Mouse (Mus musculus) left cerebral cortex, postnatal 10 days (tissue): Measurements from ENCODE around the gene Agpat1. TPM values are rescaled to one million over a fixed set of nuclear protein-coding genes. Genes with fewer than 3 reads are reported as not detected.
A peak's percentile ranks its signal among the peaks of the same experiment; 100 is the strongest.

Experiments used
- DNase-seq, 2 experiments: peaks; one replicate each; pipeline ENCODE4 v3.0.0; 2021 to 2022; ENCODE audit warnings: low spot score in 2 of 2, mixed read lengths in 1 of 2; ENCODE audit errors: extremely low spot score in 1 of 2
- intact Hi-C: fragments of 180-260 bp; cut with DNase I; formaldehyde crosslinking; loops from one replicate; pipeline ENCODE4 v1.15.1; 2025
- total RNA-seq, 2 experiments: library from RNA; stranded (reverse); gene quantifications; 2 replicates each; pipeline ENCODE4 v1.2.3; 2021

Gene Agpat1
- total RNA-seq, 2 experiments from 2014 or later: 180 to 182 TPM

DNA sequence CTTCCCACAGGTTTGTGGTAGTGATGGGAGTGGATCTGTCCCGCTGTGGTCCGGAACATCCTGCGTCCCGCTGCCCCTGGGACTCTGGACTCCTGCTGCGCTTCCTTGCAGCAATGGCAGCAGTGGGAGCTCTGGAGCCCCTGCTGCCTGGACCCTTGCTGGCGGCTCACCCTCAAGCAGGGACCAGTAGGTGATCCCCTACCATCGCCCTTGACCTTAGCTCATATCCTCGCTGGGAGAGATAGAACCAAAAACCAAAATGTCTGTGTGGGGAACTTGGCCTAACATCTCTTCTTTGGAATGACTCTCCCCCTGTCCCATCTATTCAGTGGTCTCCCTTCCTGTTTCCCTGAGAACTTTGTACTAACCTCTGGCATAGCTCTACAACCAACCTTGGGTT, 20.2 kb upstream of the Agpat1 start:
- intact Hi-C loops: no loop called here
- DNase-seq: peak in 1 of 2 experiments; percentile 50

DNA sequence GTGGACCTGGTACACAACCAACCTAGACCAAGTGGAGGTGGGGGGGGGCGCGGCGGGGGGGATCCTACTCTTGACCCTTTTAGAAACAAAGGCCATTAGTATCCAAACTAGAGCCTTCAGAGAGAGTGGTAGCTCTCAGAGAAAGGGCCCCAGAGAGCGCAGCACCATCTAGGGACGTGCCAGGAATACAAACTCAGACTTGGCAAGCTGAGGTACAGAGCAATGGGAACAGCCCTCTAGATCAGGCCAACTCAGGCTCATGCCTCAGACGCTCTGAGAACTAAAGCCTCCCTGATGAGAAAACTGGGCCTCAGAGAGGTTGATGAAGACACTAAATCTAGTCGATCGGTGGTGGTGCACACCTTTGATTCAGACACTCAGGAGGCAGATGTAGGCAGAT, 18.9 kb upstream of the Agpat1 start:
- DNase-seq: no peak
- intact Hi-C loops: no loop called here

DNA sequence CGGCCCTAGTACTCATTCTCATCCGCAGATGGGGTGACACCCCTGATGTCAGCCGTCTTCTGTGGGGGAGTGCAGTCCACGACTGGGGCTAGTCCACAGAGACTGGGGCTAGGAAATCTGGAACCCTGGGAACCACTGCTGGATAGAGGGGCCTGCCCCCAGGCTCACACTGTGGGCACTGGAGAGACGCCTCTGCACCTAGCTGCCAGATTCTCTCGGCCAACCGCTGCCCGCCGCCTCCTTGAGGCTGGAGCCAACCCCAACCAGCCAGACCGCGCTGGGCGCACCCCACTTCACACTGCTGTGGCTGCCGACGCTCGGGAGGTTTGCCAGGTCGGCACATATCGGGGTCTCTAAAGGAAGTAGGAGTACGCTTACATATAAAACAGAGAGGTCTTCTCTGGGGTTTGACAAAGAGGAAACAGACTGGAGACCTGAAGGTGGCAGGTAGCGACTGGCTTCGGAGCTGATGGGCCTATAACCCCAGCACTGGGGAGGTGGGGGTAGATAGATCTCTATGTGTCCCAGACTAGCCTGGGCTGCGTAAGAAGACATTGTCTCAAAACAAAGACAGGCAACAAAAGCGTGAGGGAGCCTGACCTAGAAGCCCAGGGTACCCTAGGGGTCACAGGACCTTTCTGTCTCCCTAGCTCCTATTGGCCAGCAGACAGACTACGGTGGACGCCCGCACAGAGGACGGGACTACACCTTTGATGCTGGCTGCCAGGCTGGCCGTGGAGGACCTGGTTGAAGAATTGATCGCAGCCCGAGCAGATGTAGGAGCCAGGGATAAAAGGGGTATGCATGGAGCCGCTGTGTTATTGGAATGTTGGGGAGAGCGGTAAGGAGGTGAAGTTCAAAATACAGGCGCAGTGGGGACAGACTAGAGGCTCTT, 17.9 kb upstream of the Agpat1 start:
- DNase-seq: peak in 1 of 2 experiments; percentile 63
- intact Hi-C loops: no loop called here

DNA sequence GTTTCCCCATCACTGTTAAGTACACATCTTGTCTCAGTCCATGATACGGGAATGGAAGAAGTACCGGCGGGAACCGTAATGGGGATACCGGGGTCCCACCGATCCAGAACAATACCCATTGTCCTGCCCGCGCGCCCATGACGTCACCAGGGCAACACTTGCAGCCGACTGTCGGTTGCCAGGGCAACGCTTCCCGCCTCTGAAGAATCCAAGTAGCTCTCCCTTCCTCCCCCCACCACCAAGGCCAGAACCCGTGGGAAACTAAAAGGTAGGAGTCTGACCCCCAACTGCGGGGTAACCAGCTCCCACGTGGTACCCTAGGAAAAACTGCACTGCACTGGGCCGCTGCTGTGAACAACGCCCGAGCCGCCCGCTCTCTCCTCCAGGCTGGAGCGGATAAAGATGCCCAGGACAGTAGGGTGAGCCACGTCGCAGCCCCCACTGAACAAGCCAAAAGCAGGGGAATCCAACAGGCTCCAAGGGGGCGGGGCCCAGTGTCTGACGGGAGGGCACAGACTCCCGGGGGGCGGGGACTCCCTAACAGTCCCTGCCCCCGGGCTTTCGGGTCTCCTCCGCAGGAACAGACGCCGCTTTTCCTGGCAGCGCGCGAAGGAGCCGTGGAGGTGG, 17.2 kb upstream of the Agpat1 start:
- peak; percentile 86 to 95 for DNase-seq
- intact Hi-C loops: no loop called here

DNA sequence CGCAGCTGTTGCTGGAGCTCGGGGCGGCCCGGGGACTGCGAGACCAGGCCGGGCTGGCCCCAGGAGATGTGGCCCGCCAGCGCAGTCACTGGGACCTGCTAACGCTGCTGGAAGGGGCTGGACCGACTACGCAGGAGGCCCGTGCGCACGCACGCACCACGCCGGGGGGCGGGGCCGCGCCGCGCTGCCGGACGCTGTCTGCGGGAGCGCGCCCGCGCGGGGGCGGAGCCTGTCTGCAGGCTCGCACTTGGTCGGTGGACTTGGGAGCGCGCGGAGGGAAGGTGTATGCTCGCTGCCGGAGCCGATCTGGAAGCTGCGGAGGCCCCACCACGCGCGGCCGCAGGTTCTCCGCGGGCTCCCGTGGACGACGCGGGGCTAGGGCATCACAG, 16.6 kb upstream of the Agpat1 start:
- DNase-seq: peak; percentile 94 to 99
- intact Hi-C loops: no loop called here

DNA sequence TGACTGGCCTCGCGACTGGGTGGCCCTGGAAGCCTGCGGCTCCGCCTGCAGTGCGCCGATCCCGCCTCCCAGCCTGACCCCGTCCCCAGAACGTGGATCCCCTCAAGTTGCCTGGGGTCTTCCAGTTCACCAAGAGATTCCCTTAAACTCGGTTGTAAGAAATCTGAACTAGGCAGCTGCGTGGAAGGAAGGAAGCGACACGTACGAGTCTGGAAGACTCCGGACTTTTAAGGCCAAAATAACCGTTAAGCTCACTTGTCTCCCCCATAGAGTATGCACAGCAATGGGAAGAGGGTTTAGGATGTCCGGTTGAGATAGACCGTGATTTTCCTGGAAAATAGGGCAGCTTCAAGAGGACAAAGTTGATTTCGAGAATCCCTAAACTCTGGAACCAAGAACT, 16.2 kb upstream of the Agpat1 start:
- intact Hi-C loops: no loop called here
- DNase-seq: no peak

DNA sequence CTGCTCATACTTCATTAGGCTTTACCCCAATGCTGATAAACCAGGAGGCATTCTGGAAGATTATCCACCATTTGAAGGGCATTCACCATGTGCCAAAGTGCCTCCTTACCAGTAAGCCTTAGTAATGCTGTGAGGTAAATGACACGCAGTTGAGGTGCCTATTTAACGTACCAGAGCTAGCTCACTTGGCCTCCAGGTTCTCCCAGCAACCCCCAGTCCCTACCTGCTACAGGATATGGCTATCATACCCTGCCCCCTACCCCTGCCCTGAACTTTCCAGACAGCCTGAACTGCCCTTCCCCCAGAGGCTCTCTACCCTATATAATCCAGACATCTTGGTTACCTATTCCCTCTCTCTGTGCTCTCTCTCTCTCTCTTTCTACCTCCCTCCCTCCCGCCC, 15.3 kb upstream of the Agpat1 start:
- intact Hi-C loops: no loop called here
- no peak for DNase-seq

DNA sequence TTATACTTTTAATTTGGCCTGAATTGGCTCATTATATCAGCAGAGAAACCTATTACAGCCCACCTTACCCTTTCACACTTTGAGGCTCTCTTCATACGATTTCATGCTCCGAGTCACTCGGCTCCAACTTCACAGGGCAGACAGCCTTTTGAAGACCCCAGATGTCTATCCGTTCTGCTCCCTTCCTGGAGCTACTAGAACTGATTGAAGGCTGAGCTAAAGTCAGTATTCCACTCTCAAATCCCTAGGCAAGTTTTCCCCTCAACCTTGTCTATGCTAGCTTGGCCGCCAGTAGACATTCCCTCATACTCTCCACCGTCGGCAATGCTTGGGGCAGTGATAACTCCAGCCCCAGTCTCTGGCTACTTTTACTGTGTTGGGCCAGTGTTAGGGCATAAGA, 14.9 kb upstream of the Agpat1 start:
- DNase-seq: no peak
- intact Hi-C loops: no loop called here

DNA sequence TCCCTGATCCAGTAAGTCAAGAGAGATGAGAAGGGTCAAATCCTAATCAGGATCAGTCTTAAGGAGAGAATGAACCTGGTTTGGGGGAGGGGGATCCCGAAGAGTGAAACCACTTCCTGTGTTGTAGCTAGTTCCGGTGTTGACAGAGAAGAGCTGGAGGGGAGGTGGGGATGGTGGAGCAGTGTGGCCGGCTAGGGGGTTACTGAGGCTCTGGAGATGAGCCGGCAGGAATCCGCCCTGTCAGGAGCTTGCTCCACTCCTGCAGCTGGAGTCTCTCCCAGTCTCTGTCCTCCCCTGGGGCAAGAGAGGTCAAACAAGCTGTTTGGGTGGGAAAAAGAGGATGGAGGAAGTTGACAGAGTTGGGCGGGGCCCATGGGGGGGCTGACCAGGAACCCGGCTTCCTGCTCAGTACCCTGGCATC, 14.4 kb upstream of the Agpat1 start, which contains the start of gene Gpsm3:
TSS of gene Gpsm3 (plus strand) at position 126 of the 421 bp plus-strand sequence.
- intact Hi-C loops: no loop called here
- peak in 1 of 2 experiments; percentile 83 for DNase-seq

DNA sequence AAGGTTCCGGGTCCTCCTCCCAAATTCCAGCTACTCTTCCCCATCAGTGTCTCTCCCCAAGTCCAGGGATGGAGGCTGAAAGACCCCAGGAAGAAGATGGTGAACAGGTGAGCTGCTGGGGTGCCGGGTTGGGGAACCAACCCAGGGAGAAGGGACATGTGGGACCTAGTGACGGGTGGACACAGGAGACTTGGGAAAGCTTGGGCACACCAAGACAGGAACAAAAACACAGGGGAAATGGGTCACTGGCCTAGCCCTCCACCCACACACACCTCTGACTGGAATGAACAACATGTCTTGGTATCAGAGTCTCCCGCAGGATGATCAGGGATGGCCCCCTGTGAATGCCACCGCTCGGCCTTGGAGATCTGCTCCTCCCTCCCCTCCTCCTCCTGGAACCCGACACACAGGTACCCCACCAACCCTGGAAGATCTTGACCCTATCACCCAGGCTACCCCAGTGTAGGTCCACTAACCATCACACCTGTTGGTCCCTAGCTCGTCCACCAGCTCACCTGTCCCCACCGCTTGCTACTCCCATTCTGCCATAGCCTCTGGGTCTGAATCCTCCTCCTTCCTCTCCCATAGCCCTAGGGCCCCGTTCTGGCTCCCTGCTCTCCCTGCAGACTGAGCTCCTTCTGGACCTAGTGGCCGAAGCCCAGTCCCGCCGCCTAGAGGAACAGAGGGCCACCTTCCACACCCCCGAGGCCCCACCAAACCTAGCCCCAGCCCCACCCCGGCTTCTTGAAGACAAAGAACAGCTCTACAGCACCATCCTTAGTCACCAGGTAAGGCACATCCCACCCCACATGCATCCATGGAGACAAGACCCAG, 13.7 kb upstream of the Agpat1 start:
- peak in 1 of 2 experiments; percentile 46 for DNase-seq
- intact Hi-C loops: no loop called here

DNA sequence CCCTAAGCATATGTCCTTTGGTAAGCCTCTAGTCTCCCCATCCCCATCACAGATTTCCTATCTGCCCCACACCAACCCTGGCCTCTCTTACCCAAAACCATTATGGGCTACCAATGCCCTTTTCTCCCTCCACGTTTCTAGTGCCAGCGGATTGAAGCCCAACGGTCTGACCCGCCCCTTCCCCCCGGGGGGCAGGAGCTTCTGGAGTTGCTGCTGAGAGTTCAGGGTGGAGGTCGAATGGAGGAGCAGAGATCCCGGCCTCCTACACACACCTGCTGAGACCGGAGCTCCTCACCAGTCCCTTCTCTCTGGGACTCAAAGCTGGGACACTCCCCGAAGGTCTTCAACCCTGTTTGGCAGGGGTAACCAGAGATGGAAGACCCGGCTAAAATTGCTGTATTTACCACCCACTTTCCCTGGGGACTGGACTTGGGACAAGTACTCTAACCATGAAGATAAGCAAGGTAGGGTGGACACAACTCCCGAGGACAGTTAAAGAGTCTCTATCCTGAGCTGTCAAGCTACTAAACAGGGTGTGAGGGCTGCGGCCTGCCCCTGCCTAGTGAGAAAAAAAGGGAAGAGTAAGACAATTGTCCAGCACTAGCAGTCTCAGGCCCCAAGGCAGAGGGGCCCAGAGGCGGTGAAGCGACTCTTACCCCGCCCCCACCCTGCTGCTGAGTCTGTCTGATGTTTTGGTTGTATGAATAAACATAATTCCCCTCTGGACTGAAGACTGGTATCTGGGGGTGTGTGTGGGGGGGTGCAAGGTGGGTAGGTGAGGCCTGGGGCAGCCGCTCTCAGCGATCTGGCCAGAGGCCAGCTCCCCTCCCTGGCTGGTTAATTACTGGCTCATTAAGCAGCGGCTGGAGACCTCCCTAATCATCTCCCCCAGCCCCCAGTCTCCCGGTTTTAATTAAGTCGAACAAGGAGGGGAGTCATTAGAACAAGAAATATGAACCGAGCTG, 12.8 kb upstream of the Agpat1 start, which contains the start of gene Pbx2:
TSS of gene Pbx2 (plus strand) at position 238 of the 965 bp plus-strand sequence.
- DNase-seq: peak in 1 of 2 experiments; percentile 61
- intact Hi-C loops: no loop called here

DNA sequence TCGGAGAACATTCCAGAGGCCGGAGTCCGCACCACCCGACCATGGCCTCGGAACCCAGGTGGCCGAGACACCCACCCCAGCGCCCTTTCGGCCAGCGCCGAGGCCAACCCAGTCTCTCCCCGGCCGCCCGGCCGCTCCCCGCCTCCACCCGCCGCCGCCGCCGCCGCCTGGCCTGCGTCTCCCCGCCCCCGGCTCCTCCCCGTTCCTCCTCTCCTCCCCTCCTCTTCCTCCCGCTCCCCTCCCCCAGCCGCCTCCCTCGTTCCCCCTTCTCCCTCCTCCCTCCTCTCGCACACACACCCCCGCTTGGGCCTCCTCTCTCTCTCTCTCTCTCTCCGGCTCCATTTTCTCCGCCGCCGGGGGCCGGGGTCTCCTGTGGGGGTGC, 12.1 kb upstream of the Agpat1 start:
- DNase-seq: peak; percentile 79 to 97
- intact Hi-C loops: no loop called here

DNA sequence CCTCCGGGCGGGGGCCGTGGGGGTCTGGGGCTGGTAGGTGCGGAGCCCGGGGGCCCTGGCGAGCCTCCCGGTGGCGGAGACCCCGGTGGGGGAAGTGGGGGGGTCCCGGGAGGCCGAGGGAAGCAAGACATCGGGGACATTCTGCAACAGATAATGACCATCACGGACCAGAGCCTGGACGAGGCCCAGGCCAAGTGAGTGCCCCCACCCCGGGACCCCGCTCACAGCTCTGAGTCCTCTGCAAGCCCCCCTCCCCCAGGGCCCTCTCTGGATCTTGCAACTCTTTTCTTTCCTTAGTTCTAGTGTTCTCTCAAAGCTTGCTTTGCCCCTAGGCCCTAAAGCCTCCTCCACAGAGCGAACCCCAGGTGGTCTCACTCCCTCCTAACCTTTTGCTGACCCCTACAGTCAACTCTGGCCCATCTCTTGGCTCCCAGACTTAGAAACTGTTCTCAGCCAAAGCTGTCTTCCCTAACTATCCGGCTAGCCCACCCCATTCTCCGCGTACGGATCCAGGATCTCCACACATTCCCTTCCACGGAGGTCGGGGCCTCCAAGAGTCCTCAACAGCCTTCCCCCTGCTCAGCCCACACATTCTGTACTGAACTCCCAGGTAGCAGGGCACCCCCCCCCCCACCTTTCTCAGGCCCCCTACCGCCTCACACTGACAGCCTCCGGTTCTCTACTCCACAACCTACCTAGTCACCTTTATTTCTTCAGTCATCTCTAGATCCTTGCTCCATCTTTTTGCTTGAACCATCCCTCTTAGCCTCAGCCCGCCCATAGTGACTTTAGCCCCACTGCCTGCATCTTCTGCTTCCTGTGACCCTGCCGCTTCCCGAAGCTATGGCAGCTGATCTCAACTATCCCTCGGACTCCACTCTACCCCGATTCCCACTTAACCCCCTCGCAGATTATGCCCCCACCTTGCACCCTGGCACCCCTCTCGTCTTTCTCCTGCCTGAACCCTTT, 11.2 kb upstream of the Agpat1 start:
- intact Hi-C loops: no loop called here
- peak in 1 of 2 experiments; percentile 51 for DNase-seq

DNA sequence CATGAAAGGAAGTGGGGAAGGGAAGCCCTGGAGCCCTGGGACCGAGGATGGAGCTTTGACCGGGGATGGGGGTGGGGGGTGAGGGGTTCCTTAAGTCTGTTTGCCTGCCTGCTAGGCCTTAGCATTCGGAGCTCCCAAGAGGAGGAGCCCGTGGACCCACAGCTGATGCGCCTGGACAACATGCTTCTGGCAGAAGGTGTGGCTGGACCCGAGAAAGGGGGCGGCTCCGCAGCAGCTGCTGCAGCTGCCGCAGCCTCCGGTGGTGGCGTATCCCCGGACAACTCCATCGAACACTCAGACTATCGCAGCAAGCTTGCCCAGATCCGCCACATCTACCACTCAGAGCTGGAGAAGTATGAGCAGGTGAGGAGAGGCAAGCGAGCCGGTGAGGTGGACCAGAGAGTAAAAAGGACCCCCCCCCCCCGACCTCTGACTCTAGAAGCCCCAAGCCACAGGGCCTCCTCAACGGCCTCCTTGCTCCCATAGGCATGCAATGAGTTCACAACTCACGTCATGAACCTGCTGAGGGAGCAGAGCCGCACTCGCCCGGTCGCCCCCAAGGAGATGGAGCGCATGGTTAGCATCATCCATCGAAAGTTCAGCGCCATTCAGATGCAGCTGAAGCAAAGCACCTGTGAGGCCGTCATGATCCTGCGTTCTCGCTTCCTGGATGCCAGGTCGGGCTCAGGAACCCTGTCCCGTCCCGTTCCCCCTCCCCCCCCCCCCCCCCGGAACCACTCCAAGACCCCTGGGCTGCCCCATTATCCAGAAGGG, 10.1 kb upstream of the Agpat1 start:
- intact Hi-C loops: no loop called here
- DNase-seq: peak in 1 of 2 experiments; percentile 64

DNA sequence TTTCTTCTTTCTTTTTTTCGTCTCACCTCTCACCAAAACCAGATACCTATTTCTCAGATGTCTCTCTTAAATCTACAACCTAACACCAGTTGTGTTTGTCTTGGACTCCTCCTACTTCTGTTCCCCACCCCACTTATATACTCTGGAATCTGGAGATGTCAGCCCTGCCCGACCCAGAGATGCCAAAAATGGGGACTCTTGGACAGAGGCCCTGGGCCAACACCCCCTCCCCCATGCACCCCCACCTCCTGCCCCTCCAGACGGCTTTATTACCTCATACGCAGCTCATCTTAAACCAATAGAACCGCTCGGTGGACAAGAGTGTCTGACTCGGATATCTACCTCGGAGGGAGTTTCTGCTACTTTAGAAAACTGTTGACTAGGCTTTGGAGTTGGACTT, 8.0 kb upstream of the Agpat1 start:
- no peak for DNase-seq
- intact Hi-C loops: no loop called here

DNA sequence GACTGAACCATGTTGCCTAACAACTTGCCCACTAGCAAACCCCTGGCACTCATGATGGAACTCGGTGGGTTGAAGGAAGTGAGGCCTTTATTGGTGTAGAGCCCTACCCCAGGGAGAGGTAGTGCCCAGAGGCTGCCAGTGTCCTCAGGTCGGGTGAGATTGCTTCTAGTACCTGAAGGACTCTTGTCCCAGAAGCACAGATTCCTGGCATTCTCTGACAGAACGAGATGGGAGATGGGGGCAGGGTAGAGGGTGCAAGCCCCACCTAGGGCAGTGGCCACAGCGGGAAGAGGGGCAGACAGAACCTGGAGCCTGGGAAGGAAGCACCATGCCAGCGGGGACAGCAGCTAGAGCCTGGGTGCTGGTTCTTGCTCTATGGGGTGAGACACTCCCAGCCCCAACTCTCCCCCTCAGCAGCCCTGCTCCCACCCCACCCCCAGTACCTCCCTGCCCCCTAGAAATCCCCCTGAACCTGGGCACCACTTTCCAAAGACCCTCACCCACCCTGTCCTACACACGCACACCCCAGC, 6.4 kb upstream of the Agpat1 start, which contains the start of gene Ager:
TSS of gene Ager (plus strand) at position 297 of the 530 bp plus-strand sequence.
- DNase-seq: no peak
- intact Hi-C loops: no loop called here
